Mouse (Mus musculus) CH12.LX (cell line): ENCODE measurements around the gene Bdh1. TPM values are rescaled to one million over a fixed set of nuclear protein-coding genes. Genes with fewer than 3 reads are reported as not detected.

Experiments
- polyA plus RNA-seq: library from polyadenylated mRNA; unstranded; fragments of >175 nt; gene quantifications from 2 replicates; pipeline ENCODE4 v1.2.1, GENCODE M21; 2012; ENCODE audit warnings: low read depth; ENCODE audit not compliant: insufficient read length
- total RNA-seq, 2 experiments: library from RNA; depleted of rRNA; stranded (reverse); fragments of 300-350 nt in 1 of 2; fragments of >200 nt in 1 of 2; gene quantifications; 2 replicates each; pipeline ENCODE4 v1.2.3; 2012 to 2014

The Bdh1 gene
- total and polyA plus RNA-seq, 3 experiments: 37.9 to 110 (median 54.3) TPM

Other genes with a start within 250 kb of the Bdh1 start
- 28.9 and 31.5 TPM in 2 replicates for gene Acap2, start 221.0 kb upstream of the Bdh1 start, total RNA-seq (2012; rRNA removed)
- 47.4 and 54.5 TPM in 2 replicates for gene Acap2, start 221.0 kb upstream of the Bdh1 start, total RNA-seq (2014; rRNA removed)
- gene Acap2, start 221.0 kb upstream of the Bdh1 start, polyA plus RNA-seq: 35.0 and 36.9 TPM in 2 replicates
- 33.8 and 43.7 TPM in 2 replicates for gene Ppp1r2, start 147.0 kb upstream of the Bdh1 start, total RNA-seq (2012; rRNA removed)
- 75.4 and 84.5 TPM in 2 replicates for gene Ppp1r2, start 147.0 kb upstream of the Bdh1 start, total RNA-seq (2014; rRNA removed)
- gene Ppp1r2, start 147.0 kb upstream of the Bdh1 start, polyA plus RNA-seq: 62.4 and 73.0 TPM in 2 replicates
- 0.17 and 0.21 TPM in 2 replicates for gene Apod, start 107.5 kb upstream of the Bdh1 start, total RNA-seq (2012; rRNA removed)
- 0.26 TPM in 1 of 2 replicates, not detected in the other for gene Apod, start 107.5 kb upstream of the Bdh1 start, total RNA-seq (2014; rRNA removed)
- 0.55 TPM in 1 of 2 replicates, not detected in the other for gene Apod, start 107.5 kb upstream of the Bdh1 start, polyA plus RNA-seq
- 28.7 and 29.0 TPM in 2 replicates for gene Dlg1, start 241.2 kb downstream of the Bdh1 start, total RNA-seq (2012; rRNA removed)
- 37.4 and 45.7 TPM in 2 replicates for gene Dlg1, start 241.2 kb downstream of the Bdh1 start, total RNA-seq (2014; rRNA removed)
- gene Dlg1, start 241.2 kb downstream of the Bdh1 start, polyA plus RNA-seq: 40.7 and 47.9 TPM in 2 replicates